8 mouse cellular contexts compared by ENCODE assay signal in the genomic region with DNA sequence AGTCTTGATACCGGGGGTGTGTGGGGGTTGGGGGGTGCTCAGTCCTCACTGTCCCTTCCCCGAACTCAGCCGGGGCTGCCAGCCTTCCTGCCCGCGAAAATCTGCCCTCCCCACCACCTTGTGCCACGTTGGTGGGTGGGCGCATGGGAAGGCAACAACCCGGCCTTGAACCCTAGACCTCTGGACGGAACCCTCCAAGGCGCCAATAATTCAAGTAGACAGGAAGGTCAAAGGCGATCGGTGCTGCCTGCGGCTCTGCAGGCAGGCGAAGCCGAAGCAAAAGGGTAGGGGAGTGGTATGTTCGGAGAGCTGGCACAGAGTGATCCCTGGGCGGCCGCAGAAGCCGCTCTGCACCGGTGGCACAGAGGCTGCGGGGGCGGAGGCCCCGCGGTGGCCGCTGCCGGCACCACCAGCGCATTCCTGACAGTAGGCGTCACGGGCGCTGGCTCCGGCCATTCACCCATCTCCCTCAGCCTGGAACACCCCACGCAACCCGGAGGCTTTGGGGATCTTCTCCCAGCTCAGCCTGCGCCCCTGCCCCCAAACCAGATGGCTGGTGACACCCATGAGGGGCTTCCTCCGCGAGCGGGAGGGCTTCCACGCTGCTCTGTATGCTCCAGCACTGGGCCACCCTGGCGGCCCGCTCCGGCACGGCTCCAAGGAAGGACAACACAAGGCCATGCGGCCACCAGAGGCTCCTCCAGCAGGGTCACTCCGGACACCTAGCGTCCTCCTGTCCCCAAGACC. TPM values are rescaled to one million over a fixed set of nuclear protein-coding genes. Genes with fewer than 3 reads are reported as not detected.
DNase-seq lines count a peak whose midpoint lies in the region; ATAC-seq lines count a peak whose summit lies in the region.

No protein-coding gene starts in this region.

- no peaks in the 10 kb centered on the region; the same call in 1 of the 2 replicates for H3K4me1 ChIP-seq in erythroblast, embryonic 14.5 days (ENCODE audit: control insufficient read depth)
- peaks cover 20% of the 10 kb centered on the region for H3K4me1 ChIP-seq in embryonic facial prominence, embryonic 15.5 days
- peaks cover 34% of the 10 kb centered on the region for H3K4me1 ChIP-seq in heart, embryonic 10.5 days
- H3K4me1 ChIP-seq in kidney, embryonic 14.5 days (ENCODE audit: control insufficient read depth, insufficient read depth, low read length) = peaks cover 25% of the 10 kb centered on the region
- peaks cover 23% of the 10 kb centered on the region for H3K4me1 ChIP-seq in limb, embryonic 15.5 days
- H3K4me1 ChIP-seq in midbrain, embryonic 14.5 days (ENCODE audit: control insufficient read depth, insufficient read depth, low read length) = peaks cover 26% of the 10 kb centered on the region

- peak; percentile 90 for DNase-seq in heart, embryonic 10.5 days (ENCODE audit: low spot score)
- peak; percentile 79 for DNase-seq in midbrain, embryonic 14.5 days
- DNase-seq in spleen, postnatal 10 days (ENCODE audit: low spot score in 2 of 2) = peak; percentile 12 to 37

- under 1% methylated on average over 45 of the region's 45 CpGs for WGBS in embryonic facial prominence, embryonic 15.5 days
- 0% methylated on average over 45 of the region's 45 CpGs for WGBS in heart, embryonic 10.5 days
- under 1% methylated on average over 45 of the region's 45 CpGs for WGBS in kidney, embryonic 14.5 days
- under 1% methylated on average over 44 of the region's 45 CpGs for WGBS in limb, embryonic 15.5 days
- under 1% methylated on average over 45 of the region's 45 CpGs for WGBS in midbrain, embryonic 14.5 days

- H3K4me2 ChIP-seq in embryonic facial prominence, embryonic 15.5 days (replicated peaks) = peak overlapping the region; percentile 59
- H3K4me2 ChIP-seq in kidney, embryonic 14.5 days (replicated peaks; ENCODE audit: low read depth, low read length) = peak overlapping the region; percentile 70
- H3K4me2 ChIP-seq in limb, embryonic 15.5 days = peak overlapping the region; percentile 56
- peak overlapping the region; percentile 73 for H3K4me2 ChIP-seq in midbrain, embryonic 14.5 days (ENCODE audit: low read length)

- peak overlapping the region; percentile 94 for H3K27ac ChIP-seq in embryonic facial prominence, embryonic 15.5 days (replicated peaks)
- peak overlapping the region; percentile 97 for H3K27ac ChIP-seq in heart, embryonic 10.5 days
- H3K27ac ChIP-seq in kidney, embryonic 14.5 days (ENCODE audit: low read depth, low read length) = peak overlapping the region; percentile 90
- peak overlapping the region; percentile 95 for H3K27ac ChIP-seq in limb, embryonic 15.5 days
- peak overlapping the region; percentile 93 for H3K27ac ChIP-seq in midbrain, embryonic 14.5 days (replicated peaks; ENCODE audit: low read depth, low read length)

- ATAC-seq in erythroblast, adult 5-6 weeks (replicated peaks; ENCODE audit: low FRiP score, poor library complexity, severe bottlenecking) = no peak
- ATAC-seq in embryonic facial prominence, embryonic 15.5 days (ENCODE audit: insufficient number of reproducible peaks, low FRiP score, low TSS enrichment, low read depth) = peak; percentile 64
- peak; percentile 82 for ATAC-seq in kidney, embryonic 14.5 days (ENCODE audit: low FRiP score, low TSS enrichment)
- peak; percentile 36 for ATAC-seq in limb, embryonic 15.5 days (ENCODE audit: insufficient number of reproducible peaks, low FRiP score, low TSS enrichment, low read depth)
- ATAC-seq in midbrain, embryonic 14.5 days (ENCODE audit: low FRiP score, low TSS enrichment) = peak; percentile 63

- H3K9me3 ChIP-seq in erythroblast, embryonic 14.5 days (ENCODE audit: control insufficient read depth, low read length) = no peaks in the 10 kb centered on the region
- H3K9me3 ChIP-seq in embryonic facial prominence, embryonic 15.5 days (replicated peaks) = no peaks in the 10 kb centered on the region
- no peaks in the 10 kb centered on the region for H3K9me3 ChIP-seq in heart, embryonic 10.5 days
- no peaks in the 10 kb centered on the region for H3K9me3 ChIP-seq in kidney, embryonic 14.5 days (ENCODE audit: control insufficient read depth, low read length)
- H3K9me3 ChIP-seq in limb, embryonic 15.5 days = no peaks in the 10 kb centered on the region
- no peaks in the 10 kb centered on the region for H3K9me3 ChIP-seq in midbrain, embryonic 14.5 days (ENCODE audit: control insufficient read depth, low read length)

- H3K9ac ChIP-seq in embryonic facial prominence, embryonic 15.5 days = peak overlapping the region; percentile 99
- peak overlapping the region; percentile 89 for H3K9ac ChIP-seq in kidney, embryonic 14.5 days (ENCODE audit: low read depth, low read length)
- H3K9ac ChIP-seq in limb, embryonic 15.5 days = peak overlapping the region; percentile 91
- H3K9ac ChIP-seq in midbrain, embryonic 14.5 days (replicated peaks; ENCODE audit: low read length) = peak overlapping the region; percentile 99

- H3K27me3 ChIP-seq in erythroblast, embryonic 14.5 days (ENCODE audit: control insufficient read depth) = peaks cover 37% of the 10 kb centered on the region
- no peaks in the 10 kb centered on the region for H3K27me3 ChIP-seq in embryonic facial prominence, embryonic 15.5 days
- H3K27me3 ChIP-seq in heart, embryonic 10.5 days (ENCODE audit: insufficient read depth, poor library complexity, severe bottlenecking) = peaks cover 15% of the 10 kb centered on the region; the same call in 1 of the 2 replicates
- H3K27me3 ChIP-seq in kidney, embryonic 14.5 days (ENCODE audit: control insufficient read depth, insufficient read depth, low read length) = no peaks in the 10 kb centered on the region
- H3K27me3 ChIP-seq in limb, embryonic 15.5 days = no peaks in the 10 kb centered on the region
- H3K27me3 ChIP-seq in midbrain, embryonic 14.5 days (ENCODE audit: control insufficient read depth, insufficient read depth, low read length) = no peaks in the 10 kb centered on the region

- H3K36me3 ChIP-seq in erythroblast, embryonic 14.5 days (ENCODE audit: control insufficient read depth) = no peaks in the 10 kb centered on the region
- 0 out of 2 replicates have a peak, but pooled peaks cover 4% of the 10 kb centered on the region for H3K36me3 ChIP-seq in embryonic facial prominence, embryonic 15.5 days
- no peaks in the 10 kb centered on the region for H3K36me3 ChIP-seq in heart, embryonic 10.5 days
- peaks cover 5% of the 10 kb centered on the region; the same call in 1 of the 2 replicates for H3K36me3 ChIP-seq in kidney, embryonic 14.5 days (ENCODE audit: control insufficient read depth, insufficient read depth, low read length)
- peaks cover 3% of the 10 kb centered on the region; the same call in 1 of the 2 replicates for H3K36me3 ChIP-seq in limb, embryonic 15.5 days
- H3K36me3 ChIP-seq in midbrain, embryonic 14.5 days (ENCODE audit: control insufficient read depth, insufficient read depth, low read length) = peaks cover 10% of the 10 kb centered on the region

- H3K4me3 ChIP-seq in erythroblast, embryonic 14.5 days (replicated peaks) = peak overlapping the region; percentile 60
- H3K4me3 ChIP-seq in embryonic facial prominence, embryonic 15.5 days (replicated peaks) = peak overlapping the region; percentile 91
- H3K4me3 ChIP-seq in heart, embryonic 10.5 days = peak overlapping the region; percentile 92
- H3K4me3 ChIP-seq in kidney, embryonic 14.5 days (ENCODE audit: low read length) = peak overlapping the region; percentile 89
- H3K4me3 ChIP-seq in limb, embryonic 15.5 days = peak overlapping the region; percentile 90
- peak overlapping the region; percentile 98 for H3K4me3 ChIP-seq in midbrain, embryonic 14.5 days (replicated peaks; ENCODE audit: low read depth, low read length)

RNA-seq across cellular contexts. Expression of gene Rnd3, which starts 1.4 kb away (rescaled TPM):
- polyA plus RNA-seq in erythroblast, embryonic 14.5 days (2012) = not detected in 2 replicates
- 2.5 and 4.2 TPM in 2 replicates for total RNA-seq in erythroblast, adult 5-6 weeks (2015; ENCODE audit: low replicate concordance)
- total RNA-seq in erythroblast, adult 5-6 weeks (2017; ENCODE audit: low replicate concordance) = 4.5 and 4.9 TPM in 2 replicates
- 110 and 112 TPM in 2 replicates for polyA plus RNA-seq in embryonic facial prominence, embryonic 15.5 days (2015; fragmentation: Nextera tagmentation; extraction: Ambion mirVana)
- polyA plus RNA-seq in heart, embryonic 10.5 days (2016; fragmentation: Nextera tagmentation; extraction: Ambion mirVana) = 35.7 and 56.8 TPM in 2 replicates
- 23.8 and 41.5 TPM in 2 replicates for polyA plus RNA-seq in kidney, embryonic 14.5 days (2014; fragmentation: Nextera tagmentation; extraction: Ambion mirVana)
- 137 and 139 TPM in 2 replicates for polyA plus RNA-seq in limb, embryonic 15.5 days (2015; fragmentation: Nextera tagmentation; extraction: Ambion mirVana)
- 210 and 322 TPM in 2 replicates for polyA plus RNA-seq in midbrain, embryonic 14.5 days (2014; fragmentation: Nextera tagmentation; extraction: Ambion mirVana)

Comparison
In these comparisons a context has a peak if more than half of its experiments do, and no peak if none do; other contexts are left out.
1. DNase-seq: peak in every context shown above with its lines; median percentile 90 in heart, embryonic 10.5 days; 79 in midbrain, embryonic 14.5 days; 24 in spleen, postnatal 10 days.
2. RNA of gene Rnd3, which starts 1.4 kb away (polyA plus RNA-seq): 210 to 322 TPM in midbrain, embryonic 14.5 days, 137 to 139 TPM in limb, embryonic 15.5 days, 110 to 112 TPM in embryonic facial prominence, embryonic 15.5 days, 35.7 to 56.8 TPM in heart, embryonic 10.5 days and 23.8 to 41.5 TPM in kidney, embryonic 14.5 days; not detected in erythroblast, embryonic 14.5 days; every median in the first group is over 10 times any median in the second.
3. Peak in every context shown above with its lines, with median percentiles within 50 percentile points of each other: H3K4me3 ChIP-seq, H3K27ac ChIP-seq, H3K4me2 ChIP-seq and H3K9ac ChIP-seq.